Mouse (Mus musculus): ENCODE measurements around the gene Nthl1.

GRCm38 (mm10) chr17:24649581-24650069 lies 17.1 kb downstream of the Nthl1 start:
- TF ChIP-seq CTCF (conservative IDR thresholded peaks at IDR 0.05; ENCODE audit: low read length) (no peak), POU5F1 (IDR thresholded peaks at IDR 0.05; ENCODE audit: borderline replicate concordance, low read length) (no peak), NANOG (IDR thresholded peaks at IDR 0.05; ENCODE audit: borderline replicate concordance, low read length) (no peak)

Measured in E14TG2a.4 (cell line).